Mouse (Mus musculus): ENCODE measurements around the gene Gm12845. TPM values are rescaled to one million over a fixed set of nuclear protein-coding genes. Genes with fewer than 3 reads are reported as not detected.

Gene Gm12845
- total RNA-seq, 2 experiments from 2014 or later, result not detected

Other genes starting within 250 kb of the Gm12845 start
- gene Rnf220, start 227.4 kb upstream of the Gm12845 start, total RNA-seq (2021), result 10 to 100 TPM; 43.5 to 46.1 TPM
- 10 to 100 TPM; 78.4 to 92.3 TPM for gene Eri3, start 174.0 kb upstream of the Gm12845 start, total RNA-seq (2021)
- 10 to 100 TPM; 14.4 to 16.2 TPM for gene Dmap1, start 42.1 kb upstream of the Gm12845 start, total RNA-seq (2021)
- gene Klf17, start 41.2 kb downstream of the Gm12845 start, total RNA-seq (2021), result not detected
- gene Slc6a9, start 110.1 kb downstream of the Gm12845 start, total RNA-seq (2021), result 1 to 10 TPM; 5.0 to 6.0 TPM
- under 1 TPM in 1 of 2 experiments, not detected in 1; 0.33 TPM for gene Ccdc24, start 148.1 kb downstream of the Gm12845 start, total RNA-seq (2021)
- 1 to 10 TPM; 2.8 to 3.2 TPM for gene B4galt2, start 159.1 kb downstream of the Gm12845 start, total RNA-seq (2021)
- gene Atp6v0b, start 162.9 kb downstream of the Gm12845 start, total RNA-seq (2021), result 10 to 100 TPM; 65.4 to 74.0 TPM
- 1 to 10 TPM; 1.4 to 2.6 TPM for gene Dph2, start 167.6 kb downstream of the Gm12845 start, total RNA-seq (2021)
- 100 to 1,000 TPM; 222 to 284 TPM for gene Ipo13, start 190.6 kb downstream of the Gm12845 start, total RNA-seq (2021)
- under 1 TPM; 0.15 to 0.32 TPM for gene Artn, start 205.4 kb downstream of the Gm12845 start, total RNA-seq (2021)